Mouse (Mus musculus) stomach, embryonic 14.5 days (tissue): ENCODE data around the gene Myl4. TPM values are rescaled to one million over a fixed set of nuclear protein-coding genes. Genes with fewer than 3 reads are reported as not detected.
A peak's percentile ranks its signal among the peaks of the same experiment; 100 is the strongest.
"Not testable (repeated sequence)": the region's sequence is repeated elsewhere in the genome, so short reads cannot be mapped to it uniquely, and the experiment has no call there.

Source experiments
- ATAC-seq: fragments of 200-750 bp; cut with Nextera tagmentation; 2 replicates; pipeline ENCODE4 v1.8.0; 2017; ENCODE audit warnings: low read depth, moderate TSS enrichment; ENCODE audit not compliant: insufficient number of reproducible peaks, insufficient read depth, low FRiP score
- H3K27ac ChIP-seq: fragments of 300-500 bp; sonication (generic); 2 replicates; pipeline ENCODE4 v1.5.1; 2014; ENCODE audit warnings: mild to moderate bottlenecking, low read length, moderate library complexity, mixed read lengths
- H3K27me3 ChIP-seq: fragments of 300-500 bp; sonication (generic); 2 replicates; pipeline ENCODE4 v1.6.1; 2014; ENCODE audit warnings: low read length, control low read depth, mixed read lengths; ENCODE audit not compliant: control insufficient read depth, insufficient read depth
- H3K36me3 ChIP-seq: fragments of 300-500 bp; sonication (generic); 2 replicates; pipeline ENCODE4 v1.6.1; 2014; ENCODE audit warnings: mild to moderate bottlenecking, control low read depth, low read length, moderate library complexity, mixed read lengths; ENCODE audit not compliant: control insufficient read depth, insufficient read depth
- H3K4me1 ChIP-seq: fragments of 300-500 bp; sonication (generic); 2 replicates; pipeline ENCODE4 v1.6.1; 2014; ENCODE audit warnings: low read length, control low read depth, mixed read lengths; ENCODE audit not compliant: control insufficient read depth, insufficient read depth
- H3K4me2 ChIP-seq: fragments of 300-500 bp; sonication (generic); replicated peaks from 2 replicates; pipeline ENCODE4 v1.6.1; 2014; ENCODE audit warnings: low read depth, low read length, control low read depth
- H3K4me3 ChIP-seq: fragments of 300-500 bp; sonication (generic); 2 replicates; pipeline ENCODE4 v1.5.1; 2014; ENCODE audit warnings: low read depth, low read length, control low read depth
- H3K9ac ChIP-seq: fragments of 300-500 bp; sonication (generic); replicated peaks from 2 replicates; pipeline ENCODE4 v1.6.1; 2014; ENCODE audit warnings: low read depth, mild to moderate bottlenecking, control low read depth, low read length, moderate library complexity, mixed read lengths
- H3K9me3 ChIP-seq: fragments of 300-500 bp; sonication (generic); 2 replicates; pipeline ENCODE4 v1.6.1; 2016; ENCODE audit warnings: low read depth, low read length, control low read depth; ENCODE audit not compliant: control insufficient read depth
- WGBS: fragments of 180-500 bp; shearing (Covaris S2); extraction: QIAGEN DNeasy Blood & Tissue Kit; methylation state at CpG from one replicate; pipeline ENCODE4 v1.1.7; 2014; 5-methylcytosine and 5-hydroxymethylcytosine counted together
- polyA plus RNA-seq: library from polyadenylated mRNA; unstranded; fragments of >200 nt; fragmentation: Nextera tagmentation; extraction: Ambion mirVana; gene quantifications from 2 replicates; pipeline ENCODE4 v1.2.1, GENCODE M21; 2014

Myl4 gene
- polyA plus RNA-seq, 1 experiment from 2014 or later, result 6.7 TPM

DNA sequence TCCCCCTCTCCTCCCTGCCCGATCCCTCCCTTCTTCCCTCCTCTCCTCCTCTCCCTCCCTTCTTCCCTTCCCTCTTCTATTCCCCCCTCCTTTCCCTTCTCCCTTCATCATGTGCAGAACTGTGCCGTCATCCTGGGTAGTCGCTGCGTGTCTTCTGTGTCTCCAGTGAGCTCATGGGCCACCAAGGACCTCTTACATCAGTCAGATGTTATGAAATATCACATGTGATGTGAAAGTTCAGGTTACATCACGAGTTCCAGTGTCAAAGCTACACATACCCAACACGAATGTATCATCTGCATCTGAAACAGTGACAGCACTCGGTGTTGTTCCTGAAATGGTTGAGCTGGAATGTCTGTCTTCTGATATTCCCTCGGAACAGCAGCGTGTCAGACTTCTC is 14.7 kb downstream of the Myl4 start:
- WGBS, result 77% methylated on average over 9 of the region's 9 CpGs
- no peak overlapping the region for H3K4me2 ChIP-seq
- H3K27ac ChIP-seq, result no peak overlapping the region
- H3K36me3 ChIP-seq, result no peaks in the 10 kb centered on the region
- H3K27me3 ChIP-seq, result no peaks in the 10 kb centered on the region
- no peak overlapping the region for H3K4me3 ChIP-seq
- H3K9me3 ChIP-seq, result no peaks in the 10 kb centered on the region
- no peak for ATAC-seq
- H3K4me1 ChIP-seq, result no peaks in the 10 kb centered on the region
- no peak overlapping the region for H3K9ac ChIP-seq

DNA sequence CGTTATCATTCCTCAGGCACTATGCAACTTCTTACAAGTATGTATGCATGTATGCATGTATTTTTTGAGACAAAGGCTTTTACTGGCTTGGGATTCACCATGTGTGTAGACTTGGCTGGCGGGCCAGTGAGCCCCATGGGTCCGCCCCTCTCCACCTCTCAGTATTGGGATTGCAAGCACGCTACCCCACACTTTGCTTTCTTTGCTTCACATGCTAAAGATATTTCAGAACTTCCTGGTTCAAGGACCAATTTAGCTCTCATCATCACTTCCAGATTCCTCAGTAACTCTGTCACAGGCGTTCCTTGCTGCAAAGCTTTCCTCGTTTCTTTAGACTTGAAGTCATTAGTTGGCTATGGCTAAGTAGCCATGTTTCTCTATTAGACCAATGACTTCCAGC is 15.6 kb downstream of the Myl4 start:
- H3K36me3 ChIP-seq, result no peaks in the 10 kb centered on the region
- H3K4me2 ChIP-seq, result no peak overlapping the region
- no peaks in the 10 kb centered on the region for H3K4me1 ChIP-seq
- 90% methylated on average over 6 of the region's 6 CpGs for WGBS
- H3K4me3 ChIP-seq, result no peak overlapping the region
- no peak for ATAC-seq
- no peak overlapping the region for H3K9ac ChIP-seq
- no peak overlapping the region for H3K27ac ChIP-seq
- H3K9me3 ChIP-seq, result no peaks in the 10 kb centered on the region
- H3K27me3 ChIP-seq, result no peaks in the 10 kb centered on the region

- no peaks in the 10 kb centered on the region for H3K36me3 ChIP-seq
- no peak overlapping the region for H3K4me2 ChIP-seq
- no peak overlapping the region for H3K27ac ChIP-seq
- 75% methylated on average over 2 of the region's 2 CpGs for WGBS
- no peaks in the 10 kb centered on the region for H3K27me3 ChIP-seq
- no peak overlapping the region for H3K9ac ChIP-seq
- ATAC-seq, result no peak
- no peaks in the 10 kb centered on the region for H3K9me3 ChIP-seq
- H3K4me1 ChIP-seq, result no peaks in the 10 kb centered on the region
- no peak overlapping the region for H3K4me3 ChIP-seq
Observed at GRCm38 (mm10) chr11:104566796-104567195, 16.3 kb downstream of the Myl4 start.

DNA sequence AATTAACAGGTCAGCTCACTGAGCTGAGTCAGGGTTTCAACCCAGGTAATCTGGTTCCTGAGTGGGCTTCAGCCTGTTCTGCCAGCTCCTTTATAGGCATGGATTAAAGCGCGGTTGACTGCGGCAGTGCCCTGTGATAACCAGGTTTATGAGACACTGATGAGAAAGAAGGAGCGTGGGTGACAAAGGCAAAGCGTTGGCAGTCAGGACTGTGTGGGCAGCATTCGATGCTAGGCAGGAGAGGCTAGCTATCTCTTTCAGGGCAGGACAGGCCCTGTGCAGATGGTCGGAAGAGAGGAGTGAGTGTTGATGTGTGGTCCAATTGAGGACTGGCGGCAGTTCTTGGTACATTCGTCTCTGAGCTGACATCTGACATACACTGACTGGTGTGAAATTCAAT is 17.3 kb downstream of the Myl4 start:
- WGBS, result 82% methylated on average over 9 of the region's 9 CpGs
- Histone ChIP-seq H3K9ac (no peak overlapping the region), H3K4me2 (no peak overlapping the region), H3K27me3 (no peaks in the 10 kb centered on the region), H3K4me3 (no peak overlapping the region), H3K36me3 (no peaks in the 10 kb centered on the region), H3K4me1 (no peaks in the 10 kb centered on the region), H3K9me3 (no peaks in the 10 kb centered on the region), H3K27ac (no peak overlapping the region)
- no peak for ATAC-seq

- no peaks in the 10 kb centered on the region for H3K4me1 ChIP-seq
- no peaks in the 10 kb centered on the region for H3K9me3 ChIP-seq
- no peak overlapping the region for H3K27ac ChIP-seq
- no peaks in the 10 kb centered on the region for H3K36me3 ChIP-seq
- no peak overlapping the region for H3K9ac ChIP-seq
- no peaks in the 10 kb centered on the region for H3K27me3 ChIP-seq
- 95% methylated on average over 4 of the region's 4 CpGs for WGBS
- H3K4me3 ChIP-seq, result no peak overlapping the region
- no peak overlapping the region for H3K4me2 ChIP-seq
- ATAC-seq, result no peak
Observed at GRCm38 (mm10) chr11:104568326-104568725, 17.9 kb downstream of the Myl4 start.

DNA sequence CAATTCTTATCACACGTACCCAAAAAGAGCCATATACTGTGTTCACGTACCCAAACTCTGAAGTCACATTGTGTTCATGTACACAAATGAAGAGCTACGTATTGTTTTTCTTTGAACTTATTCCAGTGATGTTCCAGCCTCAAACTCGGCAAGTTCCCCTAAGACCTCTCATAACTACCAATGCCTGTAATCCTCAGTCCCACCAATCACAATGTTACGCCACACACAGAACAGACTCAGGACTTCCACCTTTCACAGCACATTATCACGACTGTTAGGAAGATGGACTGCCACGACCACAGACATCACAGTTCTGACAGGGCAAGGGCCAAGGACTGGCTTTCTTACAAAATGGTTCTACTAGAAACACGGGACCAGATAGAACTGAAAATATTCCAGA is 20.1 kb downstream of the Myl4 start:
- not testable (repeated sequence) for H3K27me3 ChIP-seq, H3K4me3 ChIP-seq, ATAC-seq, H3K9ac ChIP-seq, H3K9me3 ChIP-seq, H3K4me1 ChIP-seq, H3K4me2 ChIP-seq, H3K36me3 ChIP-seq, H3K27ac ChIP-seq
- 78% methylated on average over 8 of the region's 8 CpGs for WGBS

- H3K27ac ChIP-seq, H3K36me3 ChIP-seq, H3K4me1 ChIP-seq, H3K9ac ChIP-seq, H3K9me3 ChIP-seq, H3K27me3 ChIP-seq, ATAC-seq: not testable (repeated sequence)
- Histone ChIP-seq H3K4me3 (peak overlapping the region; percentile 31), H3K4me2 (peak overlapping the region; percentile 53)
- WGBS, result 1% methylated on average over 28 of the region's 28 CpGs
Observed at GRCm38 (mm10) chr11:104571373-104571772, 20.9 kb downstream of the Myl4 start.

DNA sequence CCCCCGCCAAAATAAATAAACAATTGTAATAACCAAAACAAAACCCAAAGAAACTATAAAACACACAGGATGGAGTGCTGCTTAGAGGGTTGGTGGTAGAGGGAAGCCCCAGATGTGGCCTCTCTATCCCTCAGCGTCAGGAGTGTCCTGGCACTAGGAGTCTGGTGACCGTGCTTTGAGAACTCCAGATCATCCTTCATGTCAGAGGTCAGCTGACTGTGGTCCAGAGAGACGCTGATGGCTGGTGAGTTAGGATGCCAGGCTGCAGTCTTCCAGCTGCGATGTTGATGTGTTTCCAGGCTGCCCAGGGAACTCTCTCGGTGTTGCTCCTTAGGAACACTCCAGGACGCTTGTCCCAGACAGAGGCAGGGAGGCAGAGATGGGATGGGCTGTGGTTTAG is 21.6 kb downstream of the Myl4 start:
- Histone ChIP-seq H3K4me2 (no peak overlapping the region), H3K9ac (no peak overlapping the region), H3K27ac (no peak overlapping the region), H3K9me3 (no peaks in the 10 kb centered on the region), H3K4me1 (no peaks in the 10 kb centered on the region), H3K27me3 (no peaks in the 10 kb centered on the region), H3K36me3 (no peaks in the 10 kb centered on the region), H3K4me3 (no peak overlapping the region)
- no peak for ATAC-seq
- 50% methylated on average over 7 of the region's 7 CpGs for WGBS

- Histone ChIP-seq H3K9ac (no peak overlapping the region), H3K4me3 (no peak overlapping the region), H3K4me2 (no peak overlapping the region), H3K27me3 (no peaks in the 10 kb centered on the region), H3K27ac (no peak overlapping the region), H3K4me1 (no peaks in the 10 kb centered on the region), H3K9me3 (no peaks in the 10 kb centered on the region), H3K36me3 (no peaks in the 10 kb centered on the region)
- ATAC-seq, result no peak
- 45% methylated on average over 2 of the region's 2 CpGs for WGBS
Observed at GRCm38 (mm10) chr11:104572566-104572965, 22.1 kb downstream of the Myl4 start.
